Mouse (Mus musculus) hindbrain, postnatal 0 days (tissue): Measurements from ENCODE around the gene Apmap. TPM values are rescaled to one million over a fixed set of nuclear protein-coding genes. Genes with fewer than 3 reads are reported as not detected.

Source experiments
- ATAC-seq: fragments of 200-750 bp; cut with Nextera tagmentation; 2 replicates; pipeline ENCODE4 v1.8.0; 2017; ENCODE audit warnings: mild to moderate bottlenecking, moderate TSS enrichment, moderate library complexity
- DNase-seq: peaks from one replicate; pipeline ENCODE4 v3.0.0-alpha.2; 2015; ENCODE audit warnings: low spot score
- H3K27ac ChIP-seq: fragments of 300-500 bp; sonication (generic); 2 replicates; pipeline ENCODE4 v1.5.1; 2014; ENCODE audit warnings: mild to moderate bottlenecking
- H3K27me3 ChIP-seq: fragments of 300-500 bp; sonication (generic); 2 replicates; pipeline ENCODE4 v1.6.1; 2014; ENCODE audit warnings: low read length, mixed read lengths; ENCODE audit not compliant: insufficient read depth
- H3K36me3 ChIP-seq: fragments of 300-500 bp; sonication (generic); 2 replicates; pipeline ENCODE4 v1.6.1; 2014; ENCODE audit warnings: low read length, mixed read lengths; ENCODE audit not compliant: insufficient read depth
- H3K4me1 ChIP-seq: fragments of 300-500 bp; sonication (generic); 2 replicates; pipeline ENCODE4 v1.6.1; 2014; ENCODE audit warnings: antibody characterized with exemption, low read length, mixed read lengths; ENCODE audit not compliant: insufficient read depth
- H3K4me2 ChIP-seq: fragments of 300-500 bp; sonication (generic); 2 replicates; pipeline ENCODE4 v1.6.1; 2014; ENCODE audit warnings: low read depth, mild to moderate bottlenecking, low read length, moderate library complexity, mixed read lengths
- H3K4me3 ChIP-seq: fragments of 300-500 bp; sonication (generic); 2 replicates; pipeline ENCODE4 v1.5.1; 2014; ENCODE audit warnings: low read length
- H3K9ac ChIP-seq: fragments of 300-500 bp; sonication (generic); replicated peaks from 2 replicates; pipeline ENCODE4 v1.6.1; 2014; ENCODE audit warnings: mild to moderate bottlenecking, low read length, moderate library complexity, mixed read lengths
- H3K9me3 ChIP-seq: fragments of 300-500 bp; sonication (generic); 2 replicates; pipeline ENCODE4 v1.6.1; 2016; ENCODE audit warnings: low read length, mixed read lengths
- CTCF ChIP-seq: IDR thresholded peaks from 2 replicates; pipeline ENCODE4 v1.5.1; 2016; ENCODE audit warnings: antibody characterized with exemption, control low read depth, low read depth
- WGBS: fragments of 180-500 bp; shearing (Covaris S2); extraction: QIAGEN DNeasy Blood & Tissue Kit; methylation state at CpG from one replicate; pipeline ENCODE4 v1.1.7; 2014; 5-methylcytosine and 5-hydroxymethylcytosine counted together
- polyA plus RNA-seq: library from polyadenylated mRNA; unstranded; fragments of >200 nt; fragmentation: Nextera tagmentation; extraction: Ambion mirVana; gene quantifications from 2 replicates; pipeline ENCODE4 v1.2.1, GENCODE M21; 2015
- total RNA-seq: library from RNA; depleted of rRNA; stranded (reverse); fragments of >200 nt; gene quantifications from 2 replicates; pipeline ENCODE4 v1.2.3, GENCODE M21; 2014

The Apmap gene
- total and polyA plus RNA-seq, 2 experiments from 2014 or later, result 32.6 to 55.6 TPM

- no peak overlapping the region for H3K27ac ChIP-seq
- ATAC-seq, result no peak
- no peaks in the 10 kb centered on the region for H3K9me3 ChIP-seq
- H3K27me3 ChIP-seq, result no peaks in the 10 kb centered on the region
- no peak for DNase-seq
- no peak overlapping the region for H3K4me3 ChIP-seq
- no peak for TF ChIP-seq CTCF
- no peaks in the 10 kb centered on the region; the same call in 1 of the 2 replicates for H3K36me3 ChIP-seq
- no peak overlapping the region for H3K9ac ChIP-seq
- no peak overlapping the region for H3K4me2 ChIP-seq
- no peaks in the 10 kb centered on the region for H3K4me1 ChIP-seq
- WGBS, result 90% methylated on average over 3 of the region's 3 CpGs
Measured at GRCm38 (mm10) chr2:150623957-150624356, 15.6 kb upstream of the Apmap start.

GRCm38 (mm10) chr2:150621698-150622097, 13.3 kb upstream of the Apmap start:
- H3K9ac ChIP-seq, result no peak overlapping the region
- H3K4me1 ChIP-seq, result no peaks in the 10 kb centered on the region
- no peaks in the 10 kb centered on the region for H3K27me3 ChIP-seq
- ATAC-seq (no peak), DNase-seq (no peak)
- no peak overlapping the region for H3K27ac ChIP-seq
- TF ChIP-seq CTCF, result no peak
- 73% methylated on average over 3 of the region's 3 CpGs for WGBS
- no peak overlapping the region for H3K4me2 ChIP-seq
- no peaks in the 10 kb centered on the region; the same call in 1 of the 2 replicates for H3K36me3 ChIP-seq
- H3K4me3 ChIP-seq, result no peak overlapping the region
- H3K9me3 ChIP-seq, result no peaks in the 10 kb centered on the region

GRCm38 (mm10) chr2:150610097-150610496, 1.7 kb upstream of the Apmap start:
- peaks cover 7% of the 10 kb centered on the region; the same call in 1 of the 2 replicates for H3K4me1 ChIP-seq
- H3K4me2 ChIP-seq, result no peak overlapping the region
- H3K4me3 ChIP-seq, result no peak overlapping the region
- no peak overlapping the region for H3K9ac ChIP-seq
- no peaks in the 10 kb centered on the region for H3K36me3 ChIP-seq
- H3K9me3 ChIP-seq, result no peaks in the 10 kb centered on the region
- ATAC-seq (no peak), DNase-seq (no peak)
- no peaks in the 10 kb centered on the region for H3K27me3 ChIP-seq
- no peak for TF ChIP-seq CTCF
- H3K27ac ChIP-seq, result no peak overlapping the region
- WGBS, result 81% methylated on average over 3 of the region's 3 CpGs

- H3K36me3 ChIP-seq, result no peaks in the 10 kb centered on the region
- H3K9ac ChIP-seq, result peak overlapping the region; percentile 84
- WGBS, result 2% methylated on average over 10 of the region's 10 CpGs
- H3K4me3 ChIP-seq, result peak overlapping the region; percentile 94
- H3K4me2 ChIP-seq, result peak overlapping the region; percentile 86
- peak overlapping the region; percentile 56; the same call in 1 of the 2 replicates for H3K27ac ChIP-seq
- H3K27me3 ChIP-seq, result no peaks in the 10 kb centered on the region
- peak; percentile 46 for ATAC-seq
- DNase-seq, result peak; percentile 89
- peaks cover 7% of the 10 kb centered on the region; the same call in 1 of the 2 replicates for H3K4me1 ChIP-seq
- TF ChIP-seq CTCF, result peak; percentile 90
- H3K9me3 ChIP-seq, result no peaks in the 10 kb centered on the region
Measured at GRCm38 (mm10) chr2:150608872-150609560, 649 bp upstream of the Apmap start.

GRCm38 (mm10) chr2:150607086-150607485, 1.3 kb downstream of the Apmap start:
- H3K9ac ChIP-seq, result peak overlapping the region; percentile 84; the same call in 1 of the 2 replicates

GRCm38 (mm10) chr2:150604802-150605201, 3.6 kb downstream of the Apmap start:
- DNase-seq, result no peak
- WGBS, result 83% methylated on average over 2 of the region's 2 CpGs
- Histone ChIP-seq H3K27ac (no peak overlapping the region), H3K36me3 (no peaks in the 10 kb centered on the region), H3K4me3 (no peak overlapping the region), H3K4me1 (peaks cover 7% of the 10 kb centered on the region; the same call in 1 of the 2 replicates), H3K27me3 (no peaks in the 10 kb centered on the region), H3K9me3 (no peaks in the 10 kb centered on the region), H3K9ac (no peak overlapping the region), H3K4me2 (no peak overlapping the region)
- no peak for ATAC-seq
- no peak for TF ChIP-seq CTCF

More at GRCm38 (mm10) chr2:150607086-150607485, 1.3 kb downstream of the Apmap start:
- H3K36me3 ChIP-seq, result no peaks in the 10 kb centered on the region
- peak overlapping the region; percentile 86 for H3K4me2 ChIP-seq
- no peaks in the 10 kb centered on the region for H3K27me3 ChIP-seq
- TF ChIP-seq CTCF, result no peak
- no peaks in the 10 kb centered on the region for H3K9me3 ChIP-seq
- ATAC-seq (no peak), DNase-seq (no peak)
- H3K4me1 ChIP-seq, result peaks cover 7% of the 10 kb centered on the region; the same call in 1 of the 2 replicates
- WGBS, result 69% methylated on average over 1 of the region's 1 CpGs
- H3K4me3 ChIP-seq, result peak overlapping the region; percentile 94
- no peak overlapping the region for H3K27ac ChIP-seq

- H3K9ac ChIP-seq, result no peak overlapping the region
- no peak overlapping the region for H3K4me3 ChIP-seq
- peaks cover 2% of the 10 kb centered on the region; the same call in 1 of the 2 replicates for H3K4me1 ChIP-seq
- H3K27ac ChIP-seq, result no peak overlapping the region
- no peak for TF ChIP-seq CTCF
- no peaks in the 10 kb centered on the region for H3K27me3 ChIP-seq
- no peaks in the 10 kb centered on the region for H3K36me3 ChIP-seq
- no peaks in the 10 kb centered on the region for H3K9me3 ChIP-seq
- H3K4me2 ChIP-seq, result no peak overlapping the region
- ATAC-seq, result no peak
- DNase-seq, result no peak
- 92% methylated on average over 2 of the region's 2 CpGs for WGBS
Measured at GRCm38 (mm10) chr2:150602166-150602565, 6.2 kb downstream of the Apmap start.
